Mouse (Mus musculus) heart, embryonic 10.5 days (tissue): ENCODE data around the gene Taf8. TPM values are rescaled to one million over a fixed set of nuclear protein-coding genes. Genes with fewer than 3 reads are reported as not detected.

Experiments
- DNase-seq: peaks from one replicate; pipeline ENCODE4 v3.0.0-alpha.2; 2017; ENCODE audit warnings: low spot score
- H3K27ac ChIP-seq: fragments of 300-500 bp; sonication (generic); 2 replicates; pipeline ENCODE4 v1.5.1; 2016; ENCODE audit warnings: mild to moderate bottlenecking
- H3K27me3 ChIP-seq: fragments of 300-500 bp; sonication (generic); 2 replicates; pipeline ENCODE4 v1.6.1; 2016; ENCODE audit warnings: mild to moderate bottlenecking; ENCODE audit not compliant: poor library complexity, insufficient read depth, severe bottlenecking
- H3K36me3 ChIP-seq: fragments of 300-500 bp; sonication (generic); 2 replicates; pipeline ENCODE4 v1.6.1; 2016; ENCODE audit warnings: mild to moderate bottlenecking, moderate library complexity
- H3K4me1 ChIP-seq: fragments of 300-500 bp; sonication (generic); 2 replicates; pipeline ENCODE4 v1.6.1; 2016; ENCODE audit warnings: mild to moderate bottlenecking
- H3K4me3 ChIP-seq: fragments of 300-500 bp; sonication (generic); 2 replicates; pipeline ENCODE4 v1.5.1; 2016; ENCODE audit warnings: mild to moderate bottlenecking, moderate library complexity
- H3K9me3 ChIP-seq: fragments of 300-500 bp; sonication (generic); 2 replicates; pipeline ENCODE4 v1.6.1; 2016; ENCODE audit warnings: mild to moderate bottlenecking, moderate library complexity
- WGBS: fragments of 180-500 bp; shearing (Covaris S2); methylation state at CpG from one replicate; pipeline ENCODE4 v1.1.7; 2016; 5-methylcytosine and 5-hydroxymethylcytosine counted together
- polyA plus RNA-seq: library from polyadenylated mRNA; unstranded; fragments of >200 nt; fragmentation: Nextera tagmentation; extraction: Ambion mirVana; gene quantifications from 2 replicates; pipeline ENCODE4 v1.2.1, GENCODE M21; 2016

Taf8 gene
- polyA plus RNA-seq, 1 experiment from 2014 or later = 28.5 TPM

DNA sequence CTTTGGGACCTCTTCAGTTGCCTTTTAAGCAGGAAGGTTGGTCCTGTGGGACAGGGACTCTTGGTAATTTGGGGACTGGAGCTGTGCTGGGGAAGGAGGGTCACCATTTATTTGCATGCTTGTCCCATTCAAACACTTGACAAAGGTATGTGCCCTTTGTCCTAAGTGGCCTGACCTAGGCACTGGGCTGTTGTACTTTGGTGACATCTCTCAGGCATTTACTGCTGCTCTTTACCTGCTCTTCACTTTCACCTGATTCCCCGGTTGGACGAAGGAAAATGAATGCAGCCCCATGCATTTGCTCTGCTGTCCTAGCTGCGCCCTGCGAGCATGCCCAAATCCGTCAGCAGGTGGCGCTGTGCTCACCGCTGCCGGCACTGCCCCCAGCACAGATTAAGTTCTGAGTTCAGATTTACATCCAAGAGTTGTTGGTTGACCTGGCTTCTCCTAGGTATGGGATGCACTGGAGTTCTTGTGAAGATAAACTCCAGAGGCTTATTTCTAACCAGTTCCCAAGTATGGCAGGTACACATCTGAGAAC, 28.6 kb downstream of the Taf8 start:
- Histone ChIP-seq H3K27me3 (peaks cover 26% of the 10 kb centered on the region), H3K4me1 (peaks cover 26% of the 10 kb centered on the region), H3K4me3 (no peak overlapping the region), H3K36me3 (no peaks in the 10 kb centered on the region; the same call in 1 of the 2 replicates), H3K27ac (no peak overlapping the region), H3K9me3 (no peaks in the 10 kb centered on the region)
- WGBS = 17% methylated on average over 8 of the region's 8 CpGs
- no peak for DNase-seq

DNA sequence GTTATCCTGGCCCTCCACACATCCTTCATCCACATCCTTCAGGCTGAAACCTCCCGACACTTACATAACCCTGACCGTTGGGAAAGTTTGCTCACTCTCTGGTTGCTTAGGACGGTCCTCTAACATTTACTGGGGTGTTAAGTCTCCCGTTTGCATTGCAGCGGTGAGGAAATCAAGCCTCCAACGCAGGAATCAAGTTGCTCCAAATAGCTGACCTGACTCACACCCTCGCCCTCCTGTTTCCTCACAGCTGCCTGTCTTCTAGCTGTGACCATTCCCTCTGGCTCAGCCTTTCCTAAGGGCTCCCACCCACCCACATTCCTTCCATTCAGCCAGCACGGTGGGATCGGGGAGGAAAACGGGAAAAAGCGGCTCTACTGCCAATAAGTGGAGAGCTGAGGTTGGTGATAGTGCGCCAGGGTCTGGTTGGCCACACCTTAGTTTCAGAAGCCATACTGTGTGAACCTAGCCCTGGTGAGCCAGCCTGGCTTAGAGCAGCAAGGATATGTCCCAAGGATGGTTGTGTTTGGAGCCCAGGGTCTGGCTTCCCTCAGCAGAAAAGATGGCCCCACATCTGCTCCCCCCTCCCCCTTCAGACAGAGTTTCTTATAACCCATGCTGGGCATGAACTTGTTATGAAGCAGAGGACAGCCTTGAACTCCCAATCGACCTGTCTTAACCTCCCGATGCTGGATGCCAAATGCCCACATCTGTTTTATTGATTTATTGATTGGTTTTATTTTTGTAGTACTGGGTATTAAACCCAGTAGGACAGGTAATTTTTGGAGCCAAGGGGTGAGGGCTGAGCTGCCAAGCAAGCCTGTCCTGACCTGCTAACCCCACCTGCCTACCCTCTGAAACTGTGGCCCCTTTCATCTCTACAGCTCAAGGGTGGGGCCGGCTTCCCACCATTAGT, 29.4 kb downstream of the Taf8 start:
- H3K27ac ChIP-seq = peak overlapping the region; percentile 52; the same call in 1 of the 2 replicates
- peaks cover 34% of the 10 kb centered on the region for H3K27me3 ChIP-seq
- peaks cover 34% of the 10 kb centered on the region for H3K4me1 ChIP-seq
- peaks cover under 1% of the 10 kb centered on the region for H3K36me3 ChIP-seq
- no peak for DNase-seq
- H3K4me3 ChIP-seq = no peak overlapping the region
- no peaks in the 10 kb centered on the region for H3K9me3 ChIP-seq
- whole genome bisulfite sequencing = 29% methylated on average over 15 of the region's 15 CpGs

DNA sequence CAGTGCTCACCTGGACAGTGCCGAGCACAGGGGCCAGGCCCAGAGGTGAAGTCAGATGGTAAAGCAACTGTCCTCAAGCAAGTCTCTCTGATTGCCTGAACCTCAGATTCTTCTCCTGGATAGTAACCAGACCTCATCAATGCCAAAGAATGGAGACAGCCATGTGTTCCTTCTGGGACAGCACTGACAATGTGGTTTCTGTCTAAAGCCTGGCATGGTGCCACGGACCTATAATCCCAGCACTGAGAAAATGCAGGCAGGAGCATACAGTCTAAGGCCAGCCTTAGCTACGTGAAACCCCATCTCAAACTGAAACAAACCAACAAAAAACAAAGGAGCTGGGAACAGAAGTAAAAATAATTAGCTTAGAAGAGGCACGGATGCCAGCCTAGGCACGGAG, 31.4 kb downstream of the Taf8 start:
- H3K9me3 ChIP-seq = no peaks in the 10 kb centered on the region
- H3K4me1 ChIP-seq = peaks cover 50% of the 10 kb centered on the region
- 79% methylated on average over 5 of the region's 5 CpGs for WGBS
- 0 out of 2 replicates have a peak overlapping the region, but pooled peaks have one; percentile 13 for H3K27ac ChIP-seq
- DNase-seq = no peak
- H3K36me3 ChIP-seq = peaks cover 10% of the 10 kb centered on the region
- H3K27me3 ChIP-seq = peaks cover 54% of the 10 kb centered on the region
- no peak overlapping the region for H3K4me3 ChIP-seq

DNA sequence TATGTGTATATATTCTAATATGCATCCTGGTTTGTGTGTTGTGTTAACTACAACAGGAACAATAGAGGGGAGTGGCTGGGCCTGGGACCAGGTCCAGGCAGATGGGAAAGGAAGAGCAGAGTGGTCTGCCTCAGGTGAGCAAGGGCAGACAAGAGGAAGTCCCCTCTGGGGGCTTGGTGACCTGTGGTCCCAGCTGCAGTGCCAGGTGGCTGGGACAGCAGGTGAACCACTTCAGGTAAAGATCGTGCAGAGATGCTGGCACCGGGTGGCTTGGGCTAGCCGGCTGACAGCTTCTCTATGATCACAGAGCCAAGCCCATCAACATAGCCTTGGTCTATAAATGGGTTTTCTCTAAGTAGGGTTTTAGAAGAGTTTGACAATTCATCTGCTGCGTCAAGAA, 32.0 kb downstream of the Taf8 start:
- Histone ChIP-seq H3K9me3 (no peaks in the 10 kb centered on the region), H3K4me3 (no peak overlapping the region), H3K36me3 (peaks cover 10% of the 10 kb centered on the region), H3K27ac (no peak overlapping the region), H3K27me3 (peaks cover 60% of the 10 kb centered on the region), H3K4me1 (peaks cover 55% of the 10 kb centered on the region)
- 87% methylated on average over 4 of the region's 4 CpGs for WGBS
- no peak for DNase-seq

DNA sequence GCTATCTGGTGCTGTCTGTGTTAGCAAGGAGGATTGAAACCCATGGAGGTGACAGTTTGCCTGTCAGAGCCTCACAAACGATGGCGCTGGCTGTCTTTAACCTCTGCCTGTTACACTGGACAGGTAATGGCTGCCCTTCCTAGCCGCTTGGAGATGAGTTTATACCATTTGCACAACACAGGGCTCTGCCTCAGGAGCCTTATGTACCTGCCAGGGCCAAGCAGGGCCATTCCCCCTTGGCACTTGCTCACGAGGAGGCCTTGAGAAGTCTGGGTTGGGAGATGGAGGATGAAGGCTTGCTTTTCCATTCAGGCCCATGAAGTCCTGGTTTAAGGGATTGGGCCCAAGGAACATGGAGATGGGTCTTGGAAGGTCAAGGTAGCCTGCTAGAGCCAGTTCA, 32.5 kb downstream of the Taf8 start:
- no peak overlapping the region for H3K27ac ChIP-seq
- H3K4me1 ChIP-seq = peaks cover 60% of the 10 kb centered on the region
- peaks cover 65% of the 10 kb centered on the region for H3K27me3 ChIP-seq
- 81% methylated on average over 4 of the region's 4 CpGs for WGBS
- H3K36me3 ChIP-seq = peaks cover 10% of the 10 kb centered on the region
- no peak for DNase-seq
- no peaks in the 10 kb centered on the region for H3K9me3 ChIP-seq
- no peak overlapping the region for H3K4me3 ChIP-seq

DNA sequence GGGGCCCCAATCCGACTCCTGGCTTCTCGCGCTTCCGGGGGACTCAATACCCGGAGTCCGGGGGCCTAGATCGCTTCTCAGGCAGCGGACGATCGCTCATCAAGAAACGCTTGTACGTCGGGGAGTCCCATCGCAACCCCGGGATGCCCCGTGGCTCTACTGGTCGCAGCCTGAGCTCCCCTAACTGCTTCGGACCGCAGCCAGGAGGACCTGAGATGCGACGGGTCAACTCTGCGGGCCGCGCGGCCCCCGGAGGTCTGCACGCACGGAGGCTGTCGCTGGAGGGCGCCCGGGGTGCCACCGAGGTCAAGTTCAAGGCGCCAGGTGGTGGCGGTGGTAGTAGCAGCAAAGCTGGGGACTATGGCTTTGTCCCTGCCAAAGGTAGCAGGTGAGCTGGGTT, 33.6 kb downstream of the Taf8 start:
- WGBS = 6% methylated on average over 34 of the region's 34 CpGs
- Histone ChIP-seq H3K27ac (peak overlapping the region; percentile 84), H3K27me3 (peaks cover 73% of the 10 kb centered on the region), H3K4me1 (peaks cover 72% of the 10 kb centered on the region), H3K36me3 (peaks cover 10% of the 10 kb centered on the region), H3K9me3 (no peaks in the 10 kb centered on the region), H3K4me3 (peak overlapping the region; percentile 55)
- no peak for DNase-seq

DNA sequence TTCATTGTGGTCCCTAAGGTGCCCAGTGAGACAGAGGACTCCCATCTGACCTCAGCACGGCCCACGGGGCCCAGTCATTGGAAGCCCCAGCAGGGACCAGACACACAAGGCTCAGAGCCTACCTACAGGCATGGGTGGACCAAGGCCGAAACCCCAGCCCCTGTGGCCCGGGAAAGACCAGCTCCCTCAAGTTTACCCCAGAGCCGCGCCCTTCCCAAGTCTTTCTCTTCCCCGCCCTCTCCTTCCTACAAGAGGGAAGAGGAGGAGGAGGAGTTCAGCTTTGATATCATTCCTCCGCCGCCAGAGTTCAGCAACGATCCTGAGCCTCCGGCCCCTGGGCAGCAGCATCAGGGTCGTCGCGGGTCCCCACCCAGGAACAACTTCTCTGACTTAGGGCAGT, 34.0 kb downstream of the Taf8 start:
- H3K4me3 ChIP-seq = peak overlapping the region; percentile 55
- H3K9me3 ChIP-seq = no peaks in the 10 kb centered on the region
- H3K27ac ChIP-seq = peak overlapping the region; percentile 84
- WGBS = 17% methylated on average over 11 of the region's 14 CpGs
- DNase-seq = no peak
- peaks cover 72% of the 10 kb centered on the region for H3K4me1 ChIP-seq
- peaks cover 73% of the 10 kb centered on the region for H3K27me3 ChIP-seq
- H3K36me3 ChIP-seq = peaks cover 10% of the 10 kb centered on the region

DNA sequence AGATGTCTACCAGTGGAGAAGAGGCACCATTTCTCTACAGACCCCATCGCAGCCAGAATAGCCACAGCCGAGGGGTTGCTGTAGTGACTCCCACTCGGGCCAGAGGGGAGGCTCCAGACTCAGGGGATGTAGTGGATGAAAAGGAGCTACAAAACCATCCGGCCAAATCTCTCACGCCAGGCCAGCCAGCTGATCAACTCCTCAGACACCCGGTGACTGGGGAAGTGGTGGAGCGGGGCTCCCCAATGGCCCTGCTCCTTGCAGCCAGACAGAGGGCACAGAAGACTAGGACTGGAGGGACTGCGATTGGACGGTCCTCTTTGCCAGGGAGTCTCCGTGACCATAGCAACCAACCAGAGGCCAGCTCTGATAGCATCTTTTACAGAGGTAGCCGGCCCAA, 34.4 kb downstream of the Taf8 start:
- no peaks in the 10 kb centered on the region for H3K9me3 ChIP-seq
- no peak overlapping the region; the same call in 1 of the 2 replicates for H3K27ac ChIP-seq
- H3K4me1 ChIP-seq = peaks cover 72% of the 10 kb centered on the region
- DNase-seq = no peak
- peaks cover 73% of the 10 kb centered on the region for H3K27me3 ChIP-seq
- H3K36me3 ChIP-seq = peaks cover 10% of the 10 kb centered on the region
- H3K4me3 ChIP-seq = peak overlapping the region; percentile 55
- WGBS = 61% methylated on average over 11 of the region's 11 CpGs

DNA sequence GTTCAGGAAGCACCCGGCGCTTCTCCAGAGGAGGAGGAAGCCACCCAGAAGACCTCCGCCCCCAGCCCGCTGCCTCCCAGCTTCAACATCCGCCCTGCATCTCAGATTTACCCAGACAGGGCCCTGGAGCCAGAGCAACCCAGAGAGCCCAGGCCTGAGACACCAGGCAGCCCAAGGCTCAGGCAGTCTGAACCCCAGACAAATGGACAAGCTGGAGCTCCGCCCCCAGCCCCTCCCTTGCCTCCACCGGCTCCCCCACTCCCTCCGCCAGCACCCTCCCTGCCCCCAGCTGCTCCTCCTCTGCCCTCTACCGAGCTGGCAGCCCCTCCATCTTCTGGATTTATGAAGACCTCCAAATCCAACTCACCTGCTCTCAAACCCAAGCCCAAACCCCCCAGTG, 35.8 kb downstream of the Taf8 start:
- H3K27ac ChIP-seq = peak overlapping the region; percentile 17
- peaks cover 75% of the 10 kb centered on the region for H3K4me1 ChIP-seq
- H3K9me3 ChIP-seq = no peaks in the 10 kb centered on the region
- peaks cover 73% of the 10 kb centered on the region for H3K27me3 ChIP-seq
- no peak overlapping the region for H3K4me3 ChIP-seq
- 44% methylated on average over 9 of the region's 9 CpGs for WGBS
- DNase-seq = no peak
- H3K36me3 ChIP-seq = peaks cover 10% of the 10 kb centered on the region

DNA sequence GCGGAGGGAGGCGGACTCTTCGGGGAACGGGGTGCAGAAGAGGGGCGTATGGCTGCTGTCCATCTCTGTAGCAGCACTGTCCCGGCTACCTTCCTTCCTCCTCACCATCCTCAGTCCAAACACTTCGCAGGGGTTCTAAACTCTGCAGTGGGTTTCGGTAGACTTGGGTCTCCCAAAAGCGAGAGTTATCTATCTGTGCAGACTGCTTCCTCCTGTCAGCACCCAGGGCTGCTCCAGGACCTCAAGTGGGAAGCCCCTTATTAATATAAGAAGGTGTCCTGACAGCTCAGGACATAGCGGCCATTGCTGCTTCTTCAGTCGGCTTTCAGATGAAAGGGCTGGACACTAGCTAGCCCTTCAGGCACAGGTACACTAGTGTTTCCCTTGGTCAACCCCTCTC, 37.1 kb downstream of the Taf8 start:
- no peak for DNase-seq
- Histone ChIP-seq H3K4me1 (peaks cover 80% of the 10 kb centered on the region), H3K36me3 (peaks cover 10% of the 10 kb centered on the region), H3K9me3 (no peaks in the 10 kb centered on the region), H3K27ac (0 out of 2 replicates have a peak overlapping the region, but pooled peaks have one; percentile 38), H3K27me3 (peaks cover 71% of the 10 kb centered on the region), H3K4me3 (no peak overlapping the region)
- 70% methylated on average over 11 of the region's 11 CpGs for WGBS

DNA sequence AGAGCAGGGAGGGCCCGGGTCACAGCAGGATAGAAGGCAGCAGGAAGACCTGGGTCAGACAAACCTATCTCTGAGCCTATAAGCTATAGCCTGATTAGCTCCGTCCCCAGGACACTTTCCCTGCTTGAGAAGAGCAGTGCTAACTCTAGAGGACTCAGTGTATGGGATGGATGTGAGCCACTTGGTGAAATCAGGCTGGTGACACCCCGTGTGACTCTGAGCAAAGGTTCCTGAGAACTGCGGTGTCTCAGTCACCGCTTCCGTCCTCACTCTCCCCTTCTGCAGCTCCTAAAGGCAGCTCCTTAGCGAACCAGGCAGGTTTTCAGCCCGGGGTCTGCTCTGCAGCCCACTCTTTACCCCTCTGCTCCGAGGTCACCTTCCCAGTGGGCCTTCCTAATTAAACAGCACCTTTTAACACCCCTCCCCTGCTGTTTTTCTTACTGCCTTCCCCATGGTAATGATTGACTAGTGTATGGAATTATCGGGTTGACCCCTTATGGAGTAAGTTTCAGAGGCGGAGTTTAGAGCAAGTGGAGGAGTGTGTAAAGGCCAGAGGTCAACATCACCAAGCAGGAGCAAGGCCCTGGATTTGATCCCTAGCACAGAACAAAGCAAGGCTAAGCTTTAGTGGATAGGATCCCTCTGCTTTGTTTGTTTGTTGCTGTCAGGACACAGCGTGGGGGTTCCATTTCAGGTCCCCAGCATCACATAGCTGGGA, 37.7 kb downstream of the Taf8 start:
- Histone ChIP-seq H3K4me1 (peaks cover 85% of the 10 kb centered on the region), H3K4me3 (no peak overlapping the region), H3K36me3 (peaks cover 10% of the 10 kb centered on the region), H3K27ac (0 out of 2 replicates have a peak overlapping the region, but pooled peaks have one; percentile 4), H3K9me3 (no peaks in the 10 kb centered on the region), H3K27me3 (peaks cover 66% of the 10 kb centered on the region)
- 40% methylated on average over 12 of the region's 12 CpGs for WGBS
- no peak for DNase-seq

DNA sequence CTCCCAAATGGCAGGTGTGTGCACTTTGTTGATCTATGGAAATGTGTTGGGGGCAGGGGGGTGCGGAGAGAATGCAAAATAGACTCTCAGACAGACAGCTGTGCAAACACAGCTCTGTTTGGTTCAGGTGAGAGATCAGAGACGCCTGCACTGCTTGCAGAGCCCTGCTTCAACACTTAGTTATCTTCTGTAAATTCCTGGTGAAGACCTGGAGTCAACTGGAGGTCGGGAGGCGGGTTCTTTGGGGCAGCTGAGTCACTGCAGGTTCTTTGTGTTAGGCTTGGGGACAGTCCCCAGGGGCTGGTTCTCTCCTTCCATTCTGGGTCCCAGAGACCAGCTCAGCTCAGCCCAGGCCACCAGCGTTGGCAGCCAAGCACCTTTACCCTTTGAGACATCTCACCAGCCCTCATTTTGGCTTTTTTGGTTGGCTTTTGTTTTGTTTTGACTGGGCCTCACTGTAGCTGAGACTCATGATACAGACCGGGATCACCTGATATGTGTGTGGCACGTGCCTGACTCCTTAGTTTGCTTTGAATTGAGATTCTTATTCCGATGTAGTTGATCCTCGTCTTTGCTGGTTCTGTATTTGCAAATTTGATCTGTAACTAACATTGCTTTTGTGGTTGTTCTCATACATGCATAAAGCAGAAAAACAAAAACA, 39.2 kb downstream of the Taf8 start:
- Histone ChIP-seq H3K9me3 (no peaks in the 10 kb centered on the region), H3K27me3 (peaks cover 50% of the 10 kb centered on the region), H3K4me3 (no peak overlapping the region), H3K27ac (peak overlapping the region; percentile 26; the same call in 1 of the 2 replicates), H3K4me1 (peaks cover 78% of the 10 kb centered on the region), H3K36me3 (peaks cover 10% of the 10 kb centered on the region)
- DNase-seq = no peak
- WGBS = 31% methylated on average over 9 of the region's 9 CpGs
